Mouse (Mus musculus) T-cell, adult 2 months (primary cell): ENCODE results near the gene Rab11fip5.

Experiments used
- DNase-seq: peaks from one replicate; pipeline ENCODE4 v3.0.0; 2022; ENCODE audit warnings: low spot score

Gene Rab11fip5

DNA sequence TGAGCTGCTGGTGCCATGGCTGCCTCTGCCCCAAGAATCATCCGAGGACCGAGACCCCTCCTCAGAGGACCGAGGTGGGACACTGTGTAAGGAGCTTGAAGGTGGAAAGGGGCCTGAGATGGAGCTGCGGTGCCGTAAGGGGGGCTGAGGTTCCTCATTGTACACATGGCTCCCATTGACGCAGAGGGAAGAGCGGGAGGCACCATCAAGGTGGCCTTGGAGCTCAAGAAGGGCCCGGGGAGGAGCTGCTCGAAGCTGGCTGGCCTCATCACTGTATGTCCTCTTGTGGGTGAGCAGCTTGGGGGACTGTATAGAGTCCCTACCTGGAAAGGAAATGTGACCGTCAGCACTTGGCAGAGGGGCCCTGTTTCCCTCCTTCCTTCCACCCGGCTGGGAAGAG is 26.3 kb downstream of the Rab11fip5 start:
- no peak for DNase-seq

- peak; percentile 72 for DNase-seq
These were observed 28.3 kb downstream of the Rab11fip5 start for GRCm38 (mm10) chr6:85346028-85346634.

- no peak for DNase-seq
These were observed 29.5 kb downstream of the Rab11fip5 start for GRCm38 (mm10) chr6:85344929-85345328.

- DNase-seq = no peak
These were observed 31.4 kb downstream of the Rab11fip5 start for GRCm38 (mm10) chr6:85343027-85343426.

DNA sequence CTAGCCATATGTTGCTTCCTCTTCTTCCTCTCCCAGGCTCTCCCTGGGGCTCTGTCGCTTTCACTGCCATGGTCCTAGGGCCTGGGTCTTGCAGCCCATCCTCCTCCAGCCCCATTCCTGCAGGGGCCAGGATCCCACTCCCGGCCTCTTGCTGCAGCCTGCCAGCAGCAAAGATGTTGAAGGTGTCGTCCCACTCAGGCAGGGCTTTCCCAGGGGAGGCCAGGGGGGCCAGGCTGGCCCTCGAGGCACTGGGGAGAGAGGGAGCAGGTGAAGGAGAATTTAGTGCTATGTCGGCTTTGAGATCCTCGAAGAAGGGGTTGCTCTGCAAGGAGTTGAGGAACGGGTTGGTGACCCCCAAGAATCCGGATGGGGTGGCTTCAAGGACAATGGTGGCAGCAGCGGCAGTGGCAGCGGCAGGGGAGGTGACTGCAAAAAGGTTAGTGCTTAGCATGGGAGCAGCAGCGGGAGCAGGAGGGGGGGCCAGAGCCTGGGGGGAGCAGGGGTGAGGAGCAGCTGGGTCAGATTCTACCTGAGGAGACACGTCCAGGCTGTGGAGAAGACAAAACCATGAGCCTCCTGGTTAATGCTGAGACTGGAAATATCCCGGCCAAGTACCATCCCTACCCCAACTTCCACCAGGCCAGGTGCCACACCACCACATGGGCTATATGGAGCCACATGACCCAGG is 32.5 kb downstream of the Rab11fip5 start:
- no peak for DNase-seq

DNA sequence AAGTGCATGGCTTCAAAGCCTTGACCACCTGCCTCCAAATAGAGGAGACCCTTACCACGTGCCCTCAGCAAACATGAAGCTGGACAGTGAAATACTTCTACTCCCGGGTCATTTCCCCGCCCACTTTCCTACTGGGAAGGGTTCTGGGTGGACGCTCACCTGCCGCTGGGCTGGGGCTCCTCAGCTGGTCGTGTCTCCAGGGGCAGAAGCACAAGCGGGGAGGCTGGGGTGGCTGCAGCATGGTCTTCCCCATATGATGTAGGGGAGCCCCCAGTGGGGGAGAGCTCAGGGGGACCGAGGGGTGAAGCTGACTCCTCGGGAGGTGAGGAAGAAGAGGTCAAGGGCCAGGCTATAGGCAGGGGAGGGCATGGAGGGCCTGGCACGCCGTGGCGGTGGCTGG is 34.2 kb downstream of the Rab11fip5 start:
- no peak for DNase-seq

GRCm38 (mm10) chr6:85339273-85339901 is 35.0 kb downstream of the Rab11fip5 start:
- peak; percentile 27 for DNase-seq

GRCm38 (mm10) chr6:85336944-85337343 is 37.5 kb downstream of the Rab11fip5 start:
- no peak for DNase-seq

GRCm38 (mm10) chr6:85335352-85335751 is 39.1 kb downstream of the Rab11fip5 start:
- no peak for DNase-seq

DNA sequence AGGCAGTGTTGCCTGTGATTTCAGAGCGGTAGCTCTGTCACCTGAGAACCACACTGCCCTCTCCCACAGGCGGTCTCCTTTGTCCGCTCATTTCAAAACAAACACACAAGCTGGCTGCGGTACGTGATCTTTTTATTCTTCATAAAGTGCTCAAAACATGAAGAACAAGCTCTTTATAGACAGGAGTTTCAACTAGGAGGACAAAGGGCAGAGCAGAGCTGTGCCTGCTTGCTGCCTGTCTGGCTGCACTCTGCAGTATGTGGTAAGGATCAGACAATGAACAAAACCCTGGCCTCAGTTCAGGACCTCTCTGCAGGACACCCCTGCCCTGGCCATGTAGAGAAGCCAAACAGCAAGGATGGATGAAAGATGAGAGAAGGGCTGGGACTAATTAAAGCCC is 39.6 kb downstream of the Rab11fip5 start:
- DNase-seq = no peak

DNA sequence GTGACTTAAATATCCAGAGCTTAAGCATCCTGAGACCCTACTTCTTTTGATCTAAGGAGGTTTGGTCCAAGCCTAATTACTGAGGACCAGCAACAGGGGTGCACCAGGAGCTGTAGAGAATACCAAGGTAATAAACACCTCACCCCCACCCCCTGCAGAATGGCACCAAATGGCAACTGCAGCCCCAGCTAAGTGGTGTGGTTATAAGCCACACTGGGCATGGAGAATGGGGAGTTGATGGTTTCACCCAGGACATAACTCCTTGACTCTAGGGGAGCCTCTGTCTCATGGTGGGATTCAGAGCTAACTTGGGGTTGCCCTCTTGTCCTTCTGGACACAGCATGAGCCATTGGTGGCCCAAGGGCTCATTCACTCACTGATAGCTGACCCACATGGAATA is 40.2 kb downstream of the Rab11fip5 start:
- DNase-seq = no peak

- peak; percentile 11 for DNase-seq
These were observed 40.7 kb downstream of the Rab11fip5 start for GRCm38 (mm10) chr6:85333732-85334131.

DNA sequence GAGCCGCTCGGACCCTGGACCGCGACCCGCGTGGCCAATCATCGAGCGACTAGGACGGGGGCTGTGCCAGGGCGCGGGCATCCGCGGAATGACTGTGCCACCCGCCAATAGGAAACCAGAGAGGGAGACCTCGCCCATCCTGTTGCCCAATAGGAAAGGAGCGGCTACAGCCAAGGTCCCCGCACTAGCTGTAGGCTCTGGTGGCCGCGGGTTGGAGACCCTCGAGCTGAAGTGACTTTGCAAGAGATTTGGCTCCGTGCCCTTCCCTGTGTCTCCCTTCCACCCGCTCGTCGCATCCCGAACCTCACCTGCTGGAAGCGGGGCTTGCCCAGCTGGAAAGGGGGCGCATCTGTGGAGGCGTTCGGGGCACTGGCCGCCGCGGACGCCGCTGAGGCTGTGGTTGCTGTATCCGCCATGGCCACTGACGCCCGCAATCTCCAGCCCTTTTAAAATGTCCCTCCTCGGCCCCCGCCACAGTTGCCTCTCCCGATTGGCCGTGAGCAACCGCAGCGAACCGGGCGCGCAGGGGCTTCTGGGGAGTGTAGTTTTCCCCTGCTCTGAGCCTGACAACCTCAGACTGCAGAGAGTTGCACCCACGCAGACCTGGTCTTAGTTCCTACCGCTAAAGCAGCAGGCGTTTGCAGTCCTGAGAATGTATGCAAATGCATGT is 41.3 kb downstream of the Rab11fip5 start, which contains the start of gene Sfxn5:
Gene Sfxn5, minus strand, starts transcription at position 423 of the 670 bp plus-strand sequence.
- peak; percentile 92 for DNase-seq

- peak; percentile 14 for DNase-seq
These were observed 42.0 kb downstream of the Rab11fip5 start for GRCm38 (mm10) chr6:85332351-85332999.

- DNase-seq = no peak
These were observed 42.7 kb downstream of the Rab11fip5 start for GRCm38 (mm10) chr6:85331736-85332135.

DNA sequence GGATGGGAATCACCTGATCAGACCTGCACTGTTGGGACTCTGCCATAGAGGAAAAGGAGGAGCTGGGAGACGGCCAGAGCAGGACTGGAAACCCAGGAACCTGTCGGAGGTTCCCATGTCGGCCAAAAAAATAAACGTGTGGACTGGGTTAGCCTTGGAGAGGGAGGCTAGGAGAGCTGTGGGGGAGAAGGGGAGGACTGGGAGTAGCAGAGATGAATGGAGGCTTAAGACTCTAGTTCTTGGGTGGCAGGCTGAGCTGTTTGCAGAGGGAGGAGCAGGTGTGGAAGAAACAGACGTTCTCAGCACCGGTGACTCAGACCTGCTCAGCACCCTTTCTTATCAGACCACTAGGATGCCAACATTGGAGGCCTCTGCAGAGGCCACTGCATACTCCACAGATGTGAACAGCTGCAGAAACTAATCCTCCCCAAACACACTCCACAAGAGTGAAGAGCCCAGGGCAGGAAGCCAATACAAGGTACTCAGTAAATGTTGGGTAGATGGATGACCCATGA is 43.2 kb downstream of the Rab11fip5 start:
- no peak for DNase-seq

- DNase-seq = no peak
These were observed 44.7 kb downstream of the Rab11fip5 start for GRCm38 (mm10) chr6:85329666-85330185.

DNA sequence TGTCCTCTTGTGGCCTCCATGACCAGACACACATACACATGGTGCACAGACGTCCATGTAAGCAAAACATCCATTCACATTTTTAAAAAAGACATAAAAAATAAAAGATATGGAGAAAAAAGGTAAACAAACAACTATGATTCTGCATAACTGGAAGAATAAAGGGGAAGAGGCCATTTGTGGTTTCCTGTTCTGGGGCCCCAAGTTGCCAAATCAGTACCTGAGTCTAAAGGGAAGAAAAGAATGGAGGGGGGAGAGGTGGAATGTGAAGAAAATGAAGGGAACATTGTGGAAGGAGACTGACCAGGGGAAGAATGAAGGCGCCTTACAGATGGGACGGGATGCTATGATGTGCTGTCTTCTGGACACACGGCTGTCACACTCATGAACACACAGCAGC is 47.9 kb downstream of the Rab11fip5 start:
- no peak for DNase-seq

DNA sequence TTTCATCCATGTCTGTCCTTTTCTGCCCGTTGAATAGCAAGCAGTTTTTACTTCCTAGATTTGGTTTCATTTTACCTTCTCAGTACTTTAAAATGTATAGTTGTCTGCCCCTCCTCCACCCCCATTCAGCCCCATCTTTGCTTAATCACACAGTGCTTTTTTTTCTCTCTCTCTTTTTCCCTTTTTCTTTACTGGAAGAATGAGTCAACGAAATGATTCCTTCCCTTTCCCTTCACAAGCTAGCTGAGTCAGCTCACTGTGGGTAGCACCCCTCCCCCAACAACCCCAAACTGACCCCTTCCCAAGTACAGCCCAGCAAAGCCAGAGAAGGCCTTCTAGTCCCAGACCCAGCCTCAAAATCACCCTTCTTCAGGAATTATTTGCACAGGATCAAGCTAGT is 49.3 kb downstream of the Rab11fip5 start:
- no peak for DNase-seq

- DNase-seq = no peak
These were observed 54.0 kb downstream of the Rab11fip5 start for GRCm38 (mm10) chr6:85320445-85320866.

DNA sequence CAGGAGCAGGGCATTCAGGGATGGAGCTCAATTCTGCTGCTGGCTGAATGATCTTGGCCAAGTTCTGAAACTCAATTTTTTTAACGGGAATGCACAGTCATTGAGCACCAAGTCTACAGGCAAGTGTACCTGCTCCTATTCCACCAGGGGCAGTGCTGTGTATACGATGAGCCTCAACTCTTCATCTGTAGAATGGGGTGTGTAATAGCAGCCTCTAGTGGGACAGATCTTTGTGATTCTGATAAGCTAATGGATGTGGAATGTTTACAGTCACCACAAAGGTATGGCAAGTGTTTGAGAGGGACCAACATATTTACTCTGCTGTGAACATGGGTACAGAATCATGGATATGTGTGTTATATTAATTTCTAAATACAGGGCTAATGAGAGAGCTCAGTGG is 58.2 kb downstream of the Rab11fip5 start:
- no peak for DNase-seq
